Mouse (Mus musculus): ENCODE measurements around the gene Chrng.

The Chrng gene

DNA sequence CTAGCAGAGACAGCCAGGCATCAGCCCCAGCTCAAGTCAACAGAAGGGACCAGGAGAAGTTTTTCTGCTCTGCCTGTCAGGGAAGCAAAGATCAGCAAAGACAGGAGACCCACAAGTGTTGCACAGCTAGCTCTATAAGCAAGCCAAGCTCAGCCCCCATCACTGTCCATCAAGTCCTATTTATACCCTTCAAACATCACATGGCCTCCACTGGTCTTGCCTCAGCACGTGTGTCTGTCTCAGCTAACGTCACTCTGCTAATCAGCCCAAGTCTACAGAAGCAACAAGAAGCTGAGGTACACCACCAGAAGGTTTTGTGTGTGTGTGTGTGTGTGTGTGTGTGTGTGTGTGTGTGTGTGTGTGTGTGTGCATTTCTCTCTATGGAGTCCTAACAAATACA, 3.6 kb upstream of the Chrng start:
- DNase-seq: no peak

- no peak for DNase-seq
These were observed 2.6 kb upstream of the Chrng start for GRCm38 (mm10) chr1:87201848-87202247.

- no peak for DNase-seq
These were observed 678 bp upstream of the Chrng start for GRCm38 (mm10) chr1:87203779-87204178.

DNA sequence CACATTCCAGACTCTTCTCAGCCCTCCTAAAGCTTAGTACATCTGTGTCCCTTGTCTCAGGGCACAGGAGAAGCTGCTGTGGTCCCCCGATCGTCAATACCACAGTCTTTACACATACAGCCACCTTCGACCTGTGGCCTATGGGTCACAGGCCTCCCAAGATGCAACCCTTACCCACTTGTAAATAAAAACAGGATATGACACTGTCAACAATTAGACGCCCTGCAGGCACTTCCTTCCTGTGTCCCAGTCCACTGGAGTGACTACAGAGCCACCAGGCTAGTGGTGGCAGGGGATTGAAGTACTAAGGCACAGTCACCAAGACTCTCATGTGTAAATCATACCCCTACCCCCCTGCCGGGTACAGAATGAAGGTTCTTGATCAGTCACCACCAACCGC, 581 bp downstream of the Chrng start:
- DNase-seq: no peak

DNA sequence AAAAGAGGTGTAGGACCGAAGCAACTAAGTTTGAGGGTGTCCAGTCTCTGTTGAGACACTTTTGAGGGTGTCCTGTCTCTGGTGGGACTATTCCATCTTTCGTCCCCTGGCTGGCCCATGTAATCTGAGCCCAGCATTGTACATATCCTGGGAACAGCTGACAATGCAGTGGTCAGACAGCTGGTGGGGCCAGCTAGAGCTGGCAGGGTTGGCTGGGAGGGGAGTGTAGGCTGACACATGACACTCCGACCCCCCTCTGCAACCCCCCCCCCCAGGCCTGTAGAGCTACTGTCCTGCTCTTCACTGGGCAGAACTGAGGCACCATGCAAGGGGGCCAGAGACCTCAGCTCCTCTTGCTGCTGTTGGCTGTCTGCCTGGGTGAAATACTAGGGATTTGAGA, 1.0 kb downstream of the Chrng start:
- no peak for DNase-seq

GRCm38 (mm10) chr1:87206339-87206738, 1.9 kb downstream of the Chrng start:
- DNase-seq: peak; percentile 25

DNA sequence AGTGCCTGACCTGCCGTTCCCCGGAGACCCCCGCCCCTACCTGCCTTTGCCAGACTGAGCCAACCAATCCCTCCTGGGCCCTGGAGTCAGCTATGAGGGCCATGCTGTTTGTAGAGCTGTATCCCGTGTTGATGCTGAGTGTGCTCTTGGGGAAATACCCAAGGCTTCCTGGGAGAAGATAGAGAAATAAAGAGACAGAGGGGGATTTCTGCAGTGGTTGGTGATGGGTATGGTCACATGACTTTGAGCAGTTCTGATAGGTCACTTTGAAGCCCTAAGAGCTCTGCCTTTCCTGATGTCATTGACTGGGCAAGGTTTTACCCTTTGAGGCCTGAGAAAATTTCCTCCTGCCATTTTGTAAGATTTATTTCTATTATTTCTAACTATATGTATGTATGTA, 7.0 kb downstream of the Chrng start:
- DNase-seq: no peak

DNA sequence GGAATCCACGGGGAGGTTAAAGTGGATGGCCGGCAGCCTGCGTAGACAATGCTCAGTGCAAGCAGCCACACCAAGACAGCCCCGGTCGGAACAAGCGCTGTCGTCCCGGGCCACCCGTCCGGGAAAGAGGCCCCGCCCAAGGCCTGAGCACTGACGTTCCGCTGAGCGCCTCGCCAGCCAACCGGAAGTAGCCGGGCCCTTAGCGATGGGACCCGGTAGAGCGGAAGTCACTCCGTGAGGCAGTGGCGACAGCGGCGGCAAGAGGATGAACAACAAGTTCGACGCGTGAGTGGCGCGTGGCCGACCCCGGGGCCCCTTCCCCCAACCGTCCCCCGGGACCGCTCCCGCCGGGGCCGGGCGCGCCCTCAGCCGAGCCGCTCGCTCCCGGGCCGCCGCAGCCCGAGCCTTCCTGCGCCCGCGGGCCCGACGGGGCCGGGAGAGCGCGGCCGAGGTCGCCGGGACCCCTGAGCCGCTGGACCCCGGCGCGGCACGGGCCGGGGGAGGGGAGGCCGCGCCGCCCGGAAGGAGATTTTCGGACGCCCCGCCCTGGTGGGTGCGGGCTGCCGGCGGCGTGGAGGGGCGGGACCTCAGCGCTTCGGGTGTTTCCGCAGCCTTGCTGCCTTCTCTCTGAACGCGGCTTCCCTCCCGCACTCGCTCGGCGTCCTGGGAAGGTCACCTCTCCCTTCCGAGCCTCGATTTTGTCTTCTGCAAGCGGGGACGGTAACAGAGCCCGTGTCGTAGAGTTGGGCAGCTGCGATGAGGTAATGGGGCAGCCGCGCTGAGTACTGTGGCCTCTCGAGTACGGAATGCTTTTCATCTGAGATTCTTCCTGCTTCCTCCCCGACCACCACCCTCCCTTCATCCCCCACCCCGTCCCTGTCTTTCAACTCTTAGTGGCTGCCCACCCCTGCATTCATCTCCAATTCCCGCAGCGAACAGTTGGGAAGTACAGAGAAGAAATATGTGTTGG, 9.6 kb downstream of the Chrng start, which contains the start of gene Eif4e2:
Gene Eif4e2, plus strand, starts transcription at position 180 of the 970 bp plus-strand sequence.
- peak; percentile 92 for DNase-seq

- peak; percentile 3 for DNase-seq
These were observed 10.3 kb downstream of the Chrng start for GRCm38 (mm10) chr1:87214748-87215147.

GRCm38 (mm10) chr1:87217938-87218337, 13.5 kb downstream of the Chrng start:
- DNase-seq: no peak

- no peak for DNase-seq
These were observed 21.3 kb downstream of the Chrng start for GRCm38 (mm10) chr1:87225739-87226138.

DNA sequence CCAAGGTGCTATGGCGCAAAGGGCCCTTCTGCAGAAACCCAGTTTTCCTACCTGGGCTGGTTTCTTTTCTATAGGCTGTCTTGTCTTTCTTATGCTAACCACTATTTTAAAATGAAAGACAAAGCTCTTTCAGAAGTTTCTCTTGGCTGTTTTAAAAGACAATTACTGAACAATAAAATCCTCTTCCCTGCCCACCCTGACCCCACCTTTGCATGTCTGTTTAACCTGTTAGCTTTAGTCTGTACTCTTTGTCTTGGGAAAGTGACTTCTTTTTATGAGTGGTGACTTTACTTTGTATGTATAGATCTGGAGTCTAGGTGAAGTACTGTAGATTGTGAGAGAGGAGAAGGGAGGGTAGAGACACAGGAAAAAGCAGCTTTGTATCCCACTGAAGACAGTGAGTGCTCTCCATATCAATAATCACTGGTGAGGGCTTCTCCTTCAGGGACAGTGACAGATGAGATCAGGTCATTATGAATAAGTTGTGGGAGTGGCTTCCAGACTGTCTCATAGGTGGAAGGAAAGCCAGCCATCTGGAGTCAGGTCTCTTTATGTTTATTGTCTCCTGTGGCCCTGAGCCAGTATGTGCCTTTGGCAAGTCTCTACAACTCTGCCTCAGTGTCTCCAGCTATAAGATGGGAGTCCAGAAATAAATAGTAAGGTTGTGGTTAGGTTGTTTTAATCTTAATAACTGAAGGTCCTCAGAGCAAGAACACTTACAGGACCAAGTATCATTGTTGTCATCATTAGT, 22.1 kb downstream of the Chrng start:
- no peak for DNase-seq

- DNase-seq: no peak
These were observed 22.7 kb downstream of the Chrng start for GRCm38 (mm10) chr1:87227160-87227550.

DNA sequence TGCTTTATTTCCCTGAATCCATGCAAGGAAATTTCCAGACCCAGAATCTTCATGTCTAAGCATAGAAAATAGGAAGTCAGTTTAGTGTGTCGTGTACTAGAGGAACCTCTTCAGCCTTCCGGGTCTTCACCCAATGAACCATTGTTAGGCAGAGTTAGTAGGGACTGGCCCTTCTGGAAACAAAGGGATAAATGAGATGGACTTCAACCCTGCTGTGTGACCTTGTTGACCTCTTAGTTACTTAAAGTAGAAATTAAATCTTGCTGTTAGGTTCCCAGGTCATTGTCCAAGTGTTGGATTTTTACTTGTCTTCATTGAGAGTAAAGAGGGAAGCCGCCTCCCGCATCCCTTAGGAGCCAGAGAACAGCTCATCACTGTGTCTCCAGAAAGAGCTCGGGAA, 26.1 kb downstream of the Chrng start:
- DNase-seq: no peak

- DNase-seq: no peak
These were observed 27.7 kb downstream of the Chrng start for GRCm38 (mm10) chr1:87232197-87232596.

- no peak for DNase-seq
These were observed 34.6 kb downstream of the Chrng start for GRCm38 (mm10) chr1:87239056-87239455.

GRCm38 (mm10) chr1:87243021-87243420, 38.6 kb downstream of the Chrng start:
- DNase-seq: no peak

- DNase-seq: no peak
These were observed 41.0 kb downstream of the Chrng start for GRCm38 (mm10) chr1:87245430-87245829.

- peak; percentile 77 for DNase-seq
These were observed 41.7 kb downstream of the Chrng start for GRCm38 (mm10) chr1:87245929-87246815.

- no peak for DNase-seq
These were observed 47.7 kb downstream of the Chrng start for GRCm38 (mm10) chr1:87252040-87252609.

GRCm38 (mm10) chr1:87255173-87255572, 50.7 kb downstream of the Chrng start:
- DNase-seq: no peak

- DNase-seq: no peak
These were observed 53.2 kb downstream of the Chrng start for GRCm38 (mm10) chr1:87257691-87258090.

Measured in thymus, postnatal 25 days (tissue).